Mouse (Mus musculus) neural tube, embryonic 11.5 days (tissue): Measurements from ENCODE around the gene Fer1l5. TPM values are rescaled to one million over a fixed set of nuclear protein-coding genes. Genes with fewer than 3 reads are reported as not detected.

Experiments used
- ATAC-seq: fragments of 200-750 bp; cut with Nextera tagmentation; 2 replicates; pipeline ENCODE4 v1.8.0; 2017; ENCODE audit warnings: moderate number of reproducible peaks, mild to moderate bottlenecking, moderate TSS enrichment, moderate library complexity; ENCODE audit not compliant: insufficient read depth, low FRiP score, low TSS enrichment
- DNase-seq: peaks from one replicate; pipeline ENCODE4 v3.0.0-alpha.2; 2015; ENCODE audit warnings: low spot score
- H3K27ac ChIP-seq: fragments of 300-500 bp; sonication (generic); 2 replicates; pipeline ENCODE4 v1.5.1; 2014; ENCODE audit warnings: low read depth, mild to moderate bottlenecking, low read length
- H3K27me3 ChIP-seq: fragments of 300-500 bp; sonication (generic); 2 replicates; pipeline ENCODE4 v1.6.1; 2014; ENCODE audit warnings: mild to moderate bottlenecking, low read length, mixed read lengths; ENCODE audit not compliant: control insufficient read depth, insufficient read depth
- H3K36me3 ChIP-seq: fragments of 300-500 bp; sonication (generic); 2 replicates; pipeline ENCODE4 v1.6.1; 2014; ENCODE audit warnings: mild to moderate bottlenecking, low read length, moderate library complexity, mixed read lengths; ENCODE audit not compliant: control insufficient read depth, insufficient read depth
- H3K4me1 ChIP-seq: fragments of 300-500 bp; sonication (generic); 2 replicates; pipeline ENCODE4 v1.6.1; 2014; ENCODE audit warnings: low read length, mixed read lengths; ENCODE audit not compliant: control insufficient read depth, insufficient read depth
- H3K4me2 ChIP-seq: fragments of 300-500 bp; sonication (generic); 2 replicates; pipeline ENCODE4 v1.6.1; 2014; ENCODE audit warnings: low read depth, mild to moderate bottlenecking, moderate library complexity
- H3K4me3 ChIP-seq: fragments of 300-500 bp; sonication (generic); 2 replicates; pipeline ENCODE4 v1.5.1; 2014; ENCODE audit warnings: low read depth, low read length
- H3K9ac ChIP-seq: fragments of 300-500 bp; sonication (generic); 2 replicates; pipeline ENCODE4 v1.6.1; 2014; ENCODE audit warnings: mild to moderate bottlenecking, low read length
- H3K9me3 ChIP-seq: fragments of 300-500 bp; sonication (generic); 2 replicates; pipeline ENCODE4 v1.6.1; 2016; ENCODE audit warnings: low read length; ENCODE audit not compliant: control insufficient read depth
- WGBS: fragments of 180-500 bp; shearing (Covaris S2); extraction: QIAGEN DNeasy Blood & Tissue Kit; methylation state at CpG from one replicate; pipeline ENCODE4 v1.1.7; 2014; 5-methylcytosine and 5-hydroxymethylcytosine counted together
- polyA plus RNA-seq: library from polyadenylated mRNA; unstranded; fragments of >200 nt; fragmentation: Nextera tagmentation; extraction: Ambion mirVana; gene quantifications from 2 replicates; pipeline ENCODE4 v1.2.1, GENCODE M21; 2014

Gene Fer1l5
- polyA plus RNA-seq, 1 experiment from 2014 or later: 1.4 TPM

- Histone ChIP-seq H3K36me3 (peaks cover 15% of the 10 kb centered on the region), H3K27me3 (no peaks in the 10 kb centered on the region), H3K4me1 (no peaks in the 10 kb centered on the region), H3K4me3 (no peak overlapping the region), H3K27ac (no peak overlapping the region), H3K4me2 (no peak overlapping the region), H3K9me3 (no peaks in the 10 kb centered on the region), H3K9ac (no peak overlapping the region)
- 95% methylated on average over 4 of the region's 4 CpGs for WGBS
- DNase-seq: no peak
- ATAC-seq: no peak
Measured at GRCm38 (mm10) chr1:36441101-36441500, 69.0 kb downstream of the Fer1l5 start.

GRCm38 (mm10) chr1:36444471-36445464 is 72.7 kb downstream of the Fer1l5 start, which contains the start of gene Lman2l:
Lman2l (minus strand) TSS chr1:36445271.
- 0 out of 2 replicates have a peak, but pooled peaks cover 2% of the 10 kb centered on the region for H3K36me3 ChIP-seq
- DNase-seq (peak; percentile 95), ATAC-seq (peak; percentile 99)
- H3K27ac ChIP-seq: peak within 1 kb of the TSS; percentile 39; the same call in 1 of the 2 replicates
- no peaks in the 10 kb centered on the region for H3K4me1 ChIP-seq
- H3K9me3 ChIP-seq: no peaks in the 10 kb centered on the region
- H3K4me3 ChIP-seq: peak within 1 kb of the TSS; percentile 58
- H3K27me3 ChIP-seq: no peaks in the 10 kb centered on the region
- H3K9ac ChIP-seq: peak within 1 kb of the TSS; percentile 63
- peak within 1 kb of the TSS; percentile 63 for H3K4me2 ChIP-seq
- under 1% methylated on average over 53 of the region's 57 CpGs for WGBS

- Histone ChIP-seq H3K27ac (no peak overlapping the region), H3K4me3 (no peak overlapping the region), H3K9ac (no peak overlapping the region), H3K27me3 (no peaks in the 10 kb centered on the region), H3K4me2 (no peak overlapping the region), H3K36me3 (0 out of 2 replicates have a peak, but pooled peaks cover 2% of the 10 kb centered on the region), H3K9me3 (no peaks in the 10 kb centered on the region), H3K4me1 (no peaks in the 10 kb centered on the region)
- no peak for DNase-seq
- ATAC-seq: peak; percentile 40
- WGBS: 44% methylated on average over 8 of the region's 8 CpGs
Measured at GRCm38 (mm10) chr1:36445508-36445907, 73.4 kb downstream of the Fer1l5 start.

- Histone ChIP-seq H3K36me3 (0 out of 2 replicates have a peak, but pooled peaks cover 2% of the 10 kb centered on the region), H3K9me3 (no peaks in the 10 kb centered on the region), H3K4me3 (no peak overlapping the region), H3K4me2 (no peak overlapping the region), H3K27me3 (no peaks in the 10 kb centered on the region), H3K4me1 (no peaks in the 10 kb centered on the region), H3K27ac (no peak overlapping the region), H3K9ac (no peak overlapping the region)
- DNase-seq (no peak), ATAC-seq (no peak)
- 83% methylated on average over 5 of the region's 5 CpGs for WGBS
Measured at GRCm38 (mm10) chr1:36446106-36446824, 74.2 kb downstream of the Fer1l5 start.

GRCm38 (mm10) chr1:36446841-36447240 is 74.8 kb downstream of the Fer1l5 start:
- no peaks in the 10 kb centered on the region for H3K4me1 ChIP-seq
- H3K4me3 ChIP-seq: no peak overlapping the region
- 0 out of 2 replicates have a peak, but pooled peaks cover 2% of the 10 kb centered on the region for H3K36me3 ChIP-seq
- no peak for DNase-seq
- H3K9ac ChIP-seq: no peak overlapping the region
- WGBS: 90% methylated on average over 5 of the region's 5 CpGs
- H3K9me3 ChIP-seq: no peaks in the 10 kb centered on the region
- ATAC-seq: no peak
- H3K4me2 ChIP-seq: no peak overlapping the region
- no peak overlapping the region for H3K27ac ChIP-seq
- H3K27me3 ChIP-seq: no peaks in the 10 kb centered on the region

GRCm38 (mm10) chr1:36454055-36454815 is 82.1 kb downstream of the Fer1l5 start:
- Histone ChIP-seq H3K27ac (no peak overlapping the region), H3K27me3 (no peaks in the 10 kb centered on the region), H3K36me3 (no peaks in the 10 kb centered on the region), H3K4me2 (no peak overlapping the region), H3K4me3 (no peak overlapping the region), H3K9me3 (no peaks in the 10 kb centered on the region), H3K4me1 (no peaks in the 10 kb centered on the region), H3K9ac (no peak overlapping the region)
- ATAC-seq (no peak), DNase-seq (no peak)
- WGBS: 90% methylated on average over 6 of the region's 6 CpGs

GRCm38 (mm10) chr1:36457388-36458014 is 85.4 kb downstream of the Fer1l5 start:
- Histone ChIP-seq H3K4me3 (no peak overlapping the region), H3K9me3 (no peaks in the 10 kb centered on the region), H3K36me3 (no peaks in the 10 kb centered on the region), H3K4me1 (no peaks in the 10 kb centered on the region), H3K9ac (no peak overlapping the region), H3K27ac (no peak overlapping the region), H3K4me2 (no peak overlapping the region), H3K27me3 (no peaks in the 10 kb centered on the region)
- ATAC-seq (no peak), DNase-seq (no peak)
- 50% methylated on average over 7 of the region's 7 CpGs for WGBS

- no peaks in the 10 kb centered on the region for H3K36me3 ChIP-seq
- H3K9me3 ChIP-seq: no peaks in the 10 kb centered on the region
- no peak overlapping the region for H3K27ac ChIP-seq
- ATAC-seq: no peak
- H3K27me3 ChIP-seq: no peaks in the 10 kb centered on the region
- no peak overlapping the region for H3K9ac ChIP-seq
- H3K4me3 ChIP-seq: no peak overlapping the region
- 88% methylated on average over 5 of the region's 5 CpGs for WGBS
- no peaks in the 10 kb centered on the region for H3K4me1 ChIP-seq
- H3K4me2 ChIP-seq: no peak overlapping the region
- no peak for DNase-seq
Measured at GRCm38 (mm10) chr1:36458169-36458568, 86.1 kb downstream of the Fer1l5 start.
